Mouse (Mus musculus) hindbrain, postnatal 0 days (tissue): Measurements from ENCODE around the gene Banf1. TPM values are rescaled to one million over a fixed set of nuclear protein-coding genes. Genes with fewer than 3 reads are reported as not detected.

ENCODE experiments used
- ATAC-seq: fragments of 200-750 bp; cut with Nextera tagmentation; 2 replicates; pipeline ENCODE4 v1.8.0; 2017; ENCODE audit warnings: mild to moderate bottlenecking, moderate TSS enrichment, moderate library complexity
- DNase-seq: peaks from one replicate; pipeline ENCODE4 v3.0.0-alpha.2; 2015; ENCODE audit warnings: low spot score
- H3K27ac ChIP-seq: fragments of 300-500 bp; sonication (generic); 2 replicates; pipeline ENCODE4 v1.5.1; 2014; ENCODE audit warnings: mild to moderate bottlenecking
- H3K27me3 ChIP-seq: fragments of 300-500 bp; sonication (generic); 2 replicates; pipeline ENCODE4 v1.6.1; 2014; ENCODE audit warnings: low read length, mixed read lengths; ENCODE audit not compliant: insufficient read depth
- H3K36me3 ChIP-seq: fragments of 300-500 bp; sonication (generic); 2 replicates; pipeline ENCODE4 v1.6.1; 2014; ENCODE audit warnings: low read length, mixed read lengths; ENCODE audit not compliant: insufficient read depth
- H3K4me1 ChIP-seq: fragments of 300-500 bp; sonication (generic); 2 replicates; pipeline ENCODE4 v1.6.1; 2014; ENCODE audit warnings: antibody characterized with exemption, low read length, mixed read lengths; ENCODE audit not compliant: insufficient read depth
- H3K4me2 ChIP-seq: fragments of 300-500 bp; sonication (generic); 2 replicates; pipeline ENCODE4 v1.6.1; 2014; ENCODE audit warnings: low read depth, mild to moderate bottlenecking, low read length, moderate library complexity, mixed read lengths
- H3K4me3 ChIP-seq: fragments of 300-500 bp; sonication (generic); 2 replicates; pipeline ENCODE4 v1.5.1; 2014; ENCODE audit warnings: low read length
- H3K9ac ChIP-seq: fragments of 300-500 bp; sonication (generic); replicated peaks from 2 replicates; pipeline ENCODE4 v1.6.1; 2014; ENCODE audit warnings: mild to moderate bottlenecking, low read length, moderate library complexity, mixed read lengths
- H3K9me3 ChIP-seq: fragments of 300-500 bp; sonication (generic); 2 replicates; pipeline ENCODE4 v1.6.1; 2016; ENCODE audit warnings: low read length, mixed read lengths
- CTCF ChIP-seq: IDR thresholded peaks from 2 replicates; pipeline ENCODE4 v1.5.1; 2016; ENCODE audit warnings: antibody characterized with exemption, control low read depth, low read depth
- WGBS: fragments of 180-500 bp; shearing (Covaris S2); extraction: QIAGEN DNeasy Blood & Tissue Kit; methylation state at CpG from one replicate; pipeline ENCODE4 v1.1.7; 2014; 5-methylcytosine and 5-hydroxymethylcytosine counted together
- polyA plus RNA-seq: library from polyadenylated mRNA; unstranded; fragments of >200 nt; fragmentation: Nextera tagmentation; extraction: Ambion mirVana; gene quantifications from 2 replicates; pipeline ENCODE4 v1.2.1, GENCODE M21; 2015
- total RNA-seq: library from RNA; depleted of rRNA; stranded (reverse); fragments of >200 nt; gene quantifications from 2 replicates; pipeline ENCODE4 v1.2.3, GENCODE M21; 2014; rRNA removed

The Banf1 gene
- total and polyA plus RNA-seq, 2 experiments from 2014 or later, result 78.3 to 316 TPM

DNA sequence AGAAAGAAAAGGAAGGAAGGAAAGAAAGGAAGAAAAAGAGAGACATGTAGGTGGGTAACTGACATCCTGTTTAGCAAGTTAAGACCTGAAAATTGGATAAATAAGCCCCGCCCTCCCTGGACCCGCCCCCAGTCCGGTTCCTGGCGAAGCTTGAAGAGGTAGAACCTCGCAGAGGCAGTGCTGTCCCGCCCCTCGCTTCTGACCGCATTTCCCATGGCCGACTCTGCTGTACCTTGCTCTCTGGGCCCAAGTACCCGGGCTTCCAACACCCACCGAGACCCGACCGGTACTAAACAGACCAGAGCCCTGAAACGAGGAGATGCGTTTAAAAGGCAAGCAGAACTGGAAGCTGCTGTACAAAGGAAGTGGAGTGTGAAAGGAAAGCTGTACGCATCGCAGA, 43.2 kb downstream of the Banf1 start:
- no peaks in the 10 kb centered on the region for H3K36me3 ChIP-seq
- 54% methylated on average over 17 of the region's 17 CpGs for WGBS
- H3K9ac ChIP-seq, result no peak overlapping the region
- ATAC-seq (no peak), DNase-seq (no peak)
- H3K4me2 ChIP-seq, result no peak overlapping the region
- H3K9me3 ChIP-seq, result no peaks in the 10 kb centered on the region
- no peak overlapping the region for H3K4me3 ChIP-seq
- H3K27me3 ChIP-seq, result no peaks in the 10 kb centered on the region
- H3K4me1 ChIP-seq, result no peaks in the 10 kb centered on the region
- H3K27ac ChIP-seq, result no peak overlapping the region
- no peak for TF ChIP-seq CTCF

Other genes starting within 250 kb of the Banf1 start
- 191 and 227 TPM in 2 replicates for gene Klc2, start 248.6 kb downstream of the Banf1 start, total RNA-seq
- gene Klc2, start 248.6 kb downstream of the Banf1 start, polyA plus RNA-seq, result 75.6 and 76.6 TPM in 2 replicates
- gene Pacs1, start 94.0 kb downstream of the Banf1 start, total RNA-seq, result 60.3 and 63.6 TPM in 2 replicates
- gene Pacs1, start 94.0 kb downstream of the Banf1 start, polyA plus RNA-seq, result 33.1 and 41.0 TPM in 2 replicates
- 266 and 341 TPM in 2 replicates for gene Sf3b2, start 71.7 kb downstream of the Banf1 start, total RNA-seq
- 322 and 334 TPM in 2 replicates for gene Sf3b2, start 71.7 kb downstream of the Banf1 start, polyA plus RNA-seq
- gene Gal3st3, start 68.8 kb downstream of the Banf1 start, total RNA-seq, result 25.0 and 27.3 TPM in 2 replicates
- gene Gal3st3, start 68.8 kb downstream of the Banf1 start, polyA plus RNA-seq, result 26.9 and 31.9 TPM in 2 replicates
- not detected in 2 replicates for gene Catsper1, start 31.4 kb downstream of the Banf1 start, total RNA-seq
- gene Catsper1, start 31.4 kb downstream of the Banf1 start, polyA plus RNA-seq, result not detected in 2 replicates
- gene Cst6, start 17.6 kb downstream of the Banf1 start, total RNA-seq, result 0.50 and 9.8 TPM in 2 replicates
- 14.9 and 16.1 TPM in 2 replicates for gene Cst6, start 17.6 kb downstream of the Banf1 start, polyA plus RNA-seq
- gene Eif1ad, start 427 bp downstream of the Banf1 start, total RNA-seq, result 21.2 and 25.2 TPM in 2 replicates
- 46.7 and 49.2 TPM in 2 replicates for gene Eif1ad, start 427 bp downstream of the Banf1 start, polyA plus RNA-seq
- 23.2 and 30.5 TPM in 2 replicates for gene Sart1, start 21.5 kb upstream of the Banf1 start, total RNA-seq
- gene Sart1, start 21.5 kb upstream of the Banf1 start, polyA plus RNA-seq, result 45.0 and 47.4 TPM in 2 replicates
- gene Tsga10ip, start 35.4 kb upstream of the Banf1 start, total RNA-seq, result not detected in 2 replicates
- gene Tsga10ip, start 35.4 kb upstream of the Banf1 start, polyA plus RNA-seq, result not detected in 2 replicates
- gene Drap1, start 57.8 kb upstream of the Banf1 start, total RNA-seq, result 111 and 123 TPM in 2 replicates
- gene Drap1, start 57.8 kb upstream of the Banf1 start, polyA plus RNA-seq, result 331 and 338 TPM in 2 replicates
- gene AI837181, start 58.0 kb upstream of the Banf1 start, total RNA-seq, result 85.1 and 100 TPM in 2 replicates
- 81.8 and 82.8 TPM in 2 replicates for gene AI837181, start 58.0 kb upstream of the Banf1 start, polyA plus RNA-seq
- not detected in 2 replicates for gene Fosl1, start 80.4 kb upstream of the Banf1 start, total RNA-seq
- not detected in 2 replicates for gene Fosl1, start 80.4 kb upstream of the Banf1 start, polyA plus RNA-seq
- 17.4 and 18.5 TPM in 2 replicates for gene Ccdc85b, start 90.7 kb upstream of the Banf1 start, total RNA-seq
- 16.0 and 16.1 TPM in 2 replicates for gene Ccdc85b, start 90.7 kb upstream of the Banf1 start, polyA plus RNA-seq
- 76.1 and 103 TPM in 2 replicates for gene Fibp, start 93.4 kb upstream of the Banf1 start, total RNA-seq
- 172 and 179 TPM in 2 replicates for gene Fibp, start 93.4 kb upstream of the Banf1 start, polyA plus RNA-seq
- gene Ctsw, start 101.3 kb upstream of the Banf1 start, total RNA-seq, result 1.2 and 4.5 TPM in 2 replicates
- gene Ctsw, start 101.3 kb upstream of the Banf1 start, polyA plus RNA-seq, result 1.6 and 2.0 TPM in 2 replicates
- 46.3 and 49.3 TPM in 2 replicates for gene Efemp2, start 106.8 kb upstream of the Banf1 start, total RNA-seq
- gene Efemp2, start 106.8 kb upstream of the Banf1 start, polyA plus RNA-seq, result 36.5 and 41.7 TPM in 2 replicates
- gene Mus81, start 121.2 kb upstream of the Banf1 start, total RNA-seq, result 56.8 and 58.8 TPM in 2 replicates
- gene Mus81, start 121.2 kb upstream of the Banf1 start, polyA plus RNA-seq, result 27.4 and 27.7 TPM in 2 replicates
- gene Cfl1, start 123.3 kb upstream of the Banf1 start, total RNA-seq, result 1,468 and 1,477 TPM in 2 replicates
- 3,076 and 3,214 TPM in 2 replicates for gene Cfl1, start 123.3 kb upstream of the Banf1 start, polyA plus RNA-seq
- gene 1700020D05Rik, start 136.6 kb upstream of the Banf1 start, total RNA-seq, result 3.8 and 4.8 TPM in 2 replicates
- not detected in 2 replicates for gene 1700020D05Rik, start 136.6 kb upstream of the Banf1 start, polyA plus RNA-seq
- 78.0 and 79.0 TPM in 2 replicates for gene Snx32, start 143.4 kb upstream of the Banf1 start, total RNA-seq
- gene Snx32, start 143.4 kb upstream of the Banf1 start, polyA plus RNA-seq, result 75.0 and 79.6 TPM in 2 replicates
- gene Ovol1, start 193.5 kb upstream of the Banf1 start, total RNA-seq, result not detected in 2 replicates
- gene Ovol1, start 193.5 kb upstream of the Banf1 start, polyA plus RNA-seq, result 0.25 TPM in 1 of 2 replicates, not detected in the other
- 15.0 and 19.3 TPM in 2 replicates for gene Ap5b1, start 200.9 kb upstream of the Banf1 start, total RNA-seq
- gene Ap5b1, start 200.9 kb upstream of the Banf1 start, polyA plus RNA-seq, result 2.3 and 2.6 TPM in 2 replicates
- gene Rnaseh2c, start 234.7 kb upstream of the Banf1 start, total RNA-seq, result 33.6 and 40.4 TPM in 2 replicates
- 66.4 and 75.4 TPM in 2 replicates for gene Rnaseh2c, start 234.7 kb upstream of the Banf1 start, polyA plus RNA-seq
- gene Kat5, start 243.1 kb upstream of the Banf1 start, total RNA-seq, result 95.2 and 163 TPM in 2 replicates
- 72.0 and 74.0 TPM in 2 replicates for gene Kat5, start 243.1 kb upstream of the Banf1 start, polyA plus RNA-seq